Mouse (Mus musculus) forebrain, embryonic 16.5 days (tissue): ENCODE measurements around the gene Fhad1. TPM values are rescaled to one million over a fixed set of nuclear protein-coding genes. Genes with fewer than 3 reads are reported as not detected.

Experiments used
- ATAC-seq: fragments of 200-750 bp; cut with Nextera tagmentation; 2 replicates; pipeline ENCODE4 v1.8.0; 2017; ENCODE audit warnings: mild to moderate bottlenecking, moderate library complexity
- H3K27ac ChIP-seq: fragments of 300-500 bp; sonication (generic); 2 replicates; pipeline ENCODE4 v1.5.1; 2014; ENCODE audit warnings: low read length, control low read depth
- H3K27me3 ChIP-seq: fragments of 300-500 bp; sonication (generic); replicated peaks from 2 replicates; pipeline ENCODE4 v1.6.1; 2014; ENCODE audit warnings: low read length; ENCODE audit not compliant: control insufficient read depth, insufficient read depth
- H3K36me3 ChIP-seq: fragments of 300-500 bp; sonication (generic); 2 replicates; pipeline ENCODE4 v1.6.1; 2014; ENCODE audit not compliant: control insufficient read depth, insufficient read depth
- H3K4me1 ChIP-seq: fragments of 300-500 bp; sonication (generic); replicated peaks from 2 replicates; pipeline ENCODE4 v1.6.1; 2014; ENCODE audit warnings: low read length; ENCODE audit not compliant: control insufficient read depth, insufficient read depth
- H3K4me2 ChIP-seq: fragments of 300-500 bp; sonication (generic); 2 replicates; pipeline ENCODE4 v1.6.1; 2014; ENCODE audit warnings: mild to moderate bottlenecking, low read length, control low read depth
- H3K4me3 ChIP-seq: fragments of 300-500 bp; sonication (generic); replicated peaks from 2 replicates; pipeline ENCODE4 v1.5.1; 2014; ENCODE audit warnings: mild to moderate bottlenecking, low read length, control low read depth
- H3K9ac ChIP-seq: fragments of 300-500 bp; sonication (generic); replicated peaks from 2 replicates; pipeline ENCODE4 v1.6.1; 2014; ENCODE audit warnings: low read depth, low read length, control low read depth
- H3K9me3 ChIP-seq: fragments of 300-500 bp; sonication (generic); 2 replicates; pipeline ENCODE4 v1.6.1; 2016; ENCODE audit warnings: low read length; ENCODE audit not compliant: control insufficient read depth
- WGBS: fragments of 180-500 bp; shearing (Covaris S2); extraction: QIAGEN DNeasy Blood & Tissue Kit; methylation state at CpG from one replicate; pipeline ENCODE4 v1.1.7; 2014; 5-methylcytosine and 5-hydroxymethylcytosine counted together
- polyA plus RNA-seq: library from polyadenylated mRNA; unstranded; fragments of >200 nt; fragmentation: Nextera tagmentation; extraction: Ambion mirVana; gene quantifications from 2 replicates; pipeline ENCODE4 v1.2.1, GENCODE M21; 2015

The Fhad1 gene
- polyA plus RNA-seq, 1 experiment from 2014 or later: 1.8 TPM

DNA sequence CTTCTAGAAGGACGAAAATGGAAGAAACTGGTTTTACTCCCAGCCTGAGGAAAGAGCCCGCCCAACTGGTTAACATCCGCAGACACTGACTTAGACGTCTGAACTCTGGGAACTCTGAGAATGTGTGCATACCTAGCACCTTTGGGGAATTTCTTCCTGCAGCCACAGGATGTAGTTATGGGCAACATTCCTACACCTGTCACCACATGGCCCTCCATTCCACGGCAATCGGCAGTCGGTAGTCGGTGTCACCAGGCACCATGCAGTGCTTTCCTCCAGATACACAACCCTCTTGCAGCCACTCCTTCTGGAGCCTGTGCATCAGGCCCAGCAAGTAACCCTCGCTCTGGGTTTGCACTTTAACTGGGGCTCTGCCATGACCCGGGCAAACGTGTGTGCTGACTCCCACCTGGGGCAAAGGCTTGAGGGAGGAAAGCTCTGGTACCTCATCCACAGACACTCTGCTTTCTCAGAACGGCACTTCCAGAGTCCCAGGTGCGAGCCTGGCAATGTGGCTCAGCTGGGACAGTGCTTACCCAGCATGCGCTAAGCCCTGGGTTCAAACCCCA lies 30.8 kb upstream of the Fhad1 start:
- no peaks in the 10 kb centered on the region for H3K9me3 ChIP-seq
- 90% methylated on average over 14 of the region's 14 CpGs for WGBS

GRCm38 (mm10) chr4:142044452-142044851 lies 29.6 kb upstream of the Fhad1 start:
- no peak for ATAC-seq
- no peaks in the 10 kb centered on the region for H3K9me3 ChIP-seq
- 81% methylated on average over 12 of the region's 12 CpGs for whole genome bisulfite sequencing
- no peaks in the 10 kb centered on the region for H3K36me3 ChIP-seq
- no peak overlapping the region for H3K4me2 ChIP-seq
- H3K9ac ChIP-seq: no peak overlapping the region
- no peak overlapping the region for H3K27ac ChIP-seq
- no peaks in the 10 kb centered on the region for H3K27me3 ChIP-seq
- H3K4me3 ChIP-seq: no peak overlapping the region
- no peaks in the 10 kb centered on the region for H3K4me1 ChIP-seq

More for the DNA sequence above, 30.8 kb upstream of the Fhad1 start:
- Histone ChIP-seq H3K36me3 (no peaks in the 10 kb centered on the region), H3K4me3 (no peak overlapping the region), H3K4me2 (no peak overlapping the region), H3K27ac (no peak overlapping the region), H3K4me1 (no peaks in the 10 kb centered on the region), H3K9ac (no peak overlapping the region), H3K27me3 (no peaks in the 10 kb centered on the region)
- ATAC-seq: no peak

DNA sequence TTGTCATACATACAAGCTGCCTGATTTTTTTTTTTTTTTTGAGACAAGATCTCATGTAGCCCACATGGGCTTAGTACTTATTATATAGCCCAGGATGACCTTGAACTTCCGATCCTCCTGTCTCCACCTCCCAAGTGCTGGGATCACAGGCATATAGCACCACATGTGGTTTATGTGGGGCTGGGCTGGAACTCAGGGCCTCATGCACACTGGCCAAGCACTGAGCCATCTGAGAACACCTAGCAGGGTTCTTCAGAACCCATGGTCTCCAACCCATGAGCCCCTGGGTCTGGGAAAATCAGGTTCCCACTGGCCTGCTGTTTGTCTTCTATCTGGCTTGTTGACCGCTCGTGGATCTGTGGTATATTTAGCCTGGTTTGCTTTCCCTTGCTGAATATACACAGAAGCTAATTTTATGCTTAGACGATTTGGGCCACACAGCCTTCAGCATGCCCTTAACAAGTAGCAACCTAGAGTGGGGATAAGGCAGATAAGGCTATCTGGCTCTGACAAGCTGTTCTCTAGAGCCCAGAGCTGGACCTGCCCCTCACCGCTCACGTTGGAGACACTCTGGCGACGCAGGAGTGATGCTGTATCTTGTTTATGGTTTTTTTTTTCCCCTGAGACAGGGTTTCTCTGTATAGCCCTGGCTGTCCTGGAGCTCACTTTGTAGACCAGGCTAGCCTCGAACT lies 24.9 kb upstream of the Fhad1 start:
- Histone ChIP-seq H3K4me3 (no peak overlapping the region), H3K27me3 (no peaks in the 10 kb centered on the region), H3K36me3 (no peaks in the 10 kb centered on the region), H3K27ac (no peak overlapping the region), H3K4me2 (no peak overlapping the region), H3K9me3 (no peaks in the 10 kb centered on the region), H3K9ac (no peak overlapping the region), H3K4me1 (no peaks in the 10 kb centered on the region)
- no peak for ATAC-seq
- 92% methylated on average over 9 of the region's 9 CpGs for WGBS

DNA sequence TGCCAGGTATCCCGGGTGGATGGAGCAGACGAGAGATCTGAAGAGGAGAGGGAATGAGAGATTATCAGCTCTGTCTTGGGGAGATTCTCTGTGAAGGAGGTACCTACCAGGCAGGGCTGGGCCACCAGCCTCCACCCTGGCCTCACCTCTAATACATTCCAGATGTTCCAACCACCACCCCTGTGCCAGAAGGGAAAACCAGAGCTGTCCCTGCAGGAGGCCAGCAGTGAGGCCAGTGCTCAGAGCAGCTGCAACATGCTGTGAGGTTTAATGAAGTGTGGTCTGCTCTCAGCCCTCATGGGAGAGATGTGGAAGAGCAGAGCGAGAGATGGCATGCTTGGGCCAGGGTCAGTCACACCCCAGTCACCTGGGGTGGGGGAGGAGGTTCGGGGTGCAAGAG lies 23.0 kb upstream of the Fhad1 start:
- H3K4me2 ChIP-seq: no peak overlapping the region
- no peak overlapping the region for H3K9ac ChIP-seq
- no peak overlapping the region for H3K27ac ChIP-seq
- H3K27me3 ChIP-seq: no peaks in the 10 kb centered on the region
- ATAC-seq: no peak
- WGBS: 67% methylated on average over 4 of the region's 4 CpGs
- H3K4me3 ChIP-seq: no peak overlapping the region
- no peaks in the 10 kb centered on the region for H3K9me3 ChIP-seq
- H3K36me3 ChIP-seq: no peaks in the 10 kb centered on the region
- H3K4me1 ChIP-seq: no peaks in the 10 kb centered on the region

DNA sequence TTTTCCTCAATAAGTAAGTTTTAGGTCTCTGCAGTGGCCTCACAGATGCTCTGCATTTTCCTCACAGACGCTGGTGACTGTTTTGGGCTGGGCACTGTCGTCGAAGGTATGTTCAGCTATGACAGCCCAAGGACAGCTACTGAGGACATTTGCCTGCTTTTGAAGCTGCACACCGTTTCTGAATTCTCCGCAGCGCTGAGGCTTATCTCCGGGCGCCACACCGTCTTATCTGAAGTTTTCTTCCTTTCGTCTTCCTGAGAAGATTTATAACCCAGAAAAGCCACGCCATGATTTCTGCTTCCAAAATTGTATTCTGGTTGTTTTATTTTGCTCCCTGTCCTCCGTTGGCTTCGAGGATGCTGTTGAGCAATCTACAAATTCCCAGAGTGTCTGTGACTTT lies 13.7 kb upstream of the Fhad1 start:
- WGBS: 94% methylated on average over 13 of the region's 13 CpGs

DNA sequence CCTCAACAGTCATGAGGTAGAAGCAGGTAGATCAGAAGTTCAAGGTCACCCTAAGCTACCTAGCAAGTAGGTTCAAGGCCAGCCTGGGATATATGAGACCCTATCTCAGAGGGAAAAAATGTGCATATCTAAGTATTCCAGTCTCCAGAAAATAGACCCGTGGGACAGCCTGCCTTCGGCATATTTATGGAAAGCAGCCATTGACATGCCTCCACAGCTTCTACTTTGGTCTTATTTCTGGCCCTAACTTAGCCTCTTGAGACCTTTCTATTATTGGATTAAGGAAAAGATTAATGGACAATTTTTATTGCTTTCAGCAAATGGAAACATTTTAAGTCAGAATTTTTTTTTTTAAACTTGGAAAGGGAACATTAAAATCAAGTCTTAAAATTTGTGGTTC lies 12.1 kb upstream of the Fhad1 start:
- H3K9me3 ChIP-seq: no peaks in the 10 kb centered on the region
- H3K9ac ChIP-seq: no peak overlapping the region
- H3K4me1 ChIP-seq: no peaks in the 10 kb centered on the region
- H3K4me2 ChIP-seq: no peak overlapping the region
- ATAC-seq: no peak
- WGBS: 87% methylated on average over 2 of the region's 2 CpGs
- H3K4me3 ChIP-seq: no peak overlapping the region
- no peaks in the 10 kb centered on the region for H3K27me3 ChIP-seq
- H3K36me3 ChIP-seq: no peaks in the 10 kb centered on the region
- no peak overlapping the region for H3K27ac ChIP-seq

More for the DNA sequence above, 13.7 kb upstream of the Fhad1 start:
- Histone ChIP-seq H3K9ac (no peak overlapping the region), H3K4me3 (no peak overlapping the region), H3K27ac (no peak overlapping the region), H3K4me1 (no peaks in the 10 kb centered on the region), H3K27me3 (no peaks in the 10 kb centered on the region), H3K9me3 (no peaks in the 10 kb centered on the region), H3K36me3 (no peaks in the 10 kb centered on the region), H3K4me2 (no peak overlapping the region)
- no peak for ATAC-seq

- WGBS: 92% methylated on average over 2 of the region's 2 CpGs
- no peak overlapping the region for H3K4me2 ChIP-seq
- no peak for ATAC-seq
- no peak overlapping the region for H3K27ac ChIP-seq
- no peaks in the 10 kb centered on the region for H3K36me3 ChIP-seq
- no peaks in the 10 kb centered on the region for H3K27me3 ChIP-seq
- no peaks in the 10 kb centered on the region for H3K4me1 ChIP-seq
- no peaks in the 10 kb centered on the region for H3K9me3 ChIP-seq
- no peak overlapping the region for H3K4me3 ChIP-seq
- no peak overlapping the region for H3K9ac ChIP-seq
Observed at GRCm38 (mm10) chr4:142024536-142024935, 9.7 kb upstream of the Fhad1 start.

- no peaks in the 10 kb centered on the region for H3K27me3 ChIP-seq
- H3K4me3 ChIP-seq: no peak overlapping the region
- no peak for ATAC-seq
- no peak overlapping the region for H3K9ac ChIP-seq
- H3K4me2 ChIP-seq: no peak overlapping the region
- no peaks in the 10 kb centered on the region for H3K4me1 ChIP-seq
- 78% methylated on average over 4 of the region's 4 CpGs for WGBS
- no peak overlapping the region for H3K27ac ChIP-seq
- H3K36me3 ChIP-seq: no peaks in the 10 kb centered on the region
- no peaks in the 10 kb centered on the region for H3K9me3 ChIP-seq
Observed at GRCm38 (mm10) chr4:142023166-142023565, 8.3 kb upstream of the Fhad1 start.

DNA sequence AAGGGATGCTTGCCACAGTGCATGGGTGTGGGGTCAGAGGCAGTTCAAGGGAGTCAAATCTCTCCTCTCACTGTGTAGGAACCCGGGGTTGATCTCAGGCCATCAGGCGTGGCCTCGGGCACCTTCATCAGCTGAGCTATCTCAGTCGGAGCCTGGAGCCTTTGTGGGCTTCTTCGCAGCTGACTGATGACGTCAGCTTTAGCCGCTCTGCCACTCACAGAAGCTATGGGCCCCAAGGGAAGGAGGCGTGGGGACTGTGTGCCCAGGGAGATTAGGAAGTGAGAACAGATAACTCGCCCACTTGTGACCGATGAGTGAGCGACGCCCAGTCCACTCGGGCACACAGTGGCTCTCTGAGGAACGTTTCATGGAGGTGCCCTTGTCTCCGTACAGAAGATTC lies 2.8 kb upstream of the Fhad1 start:
- peaks cover 4% of the 10 kb centered on the region; the same call in 1 of the 2 replicates for H3K27me3 ChIP-seq
- WGBS: 60% methylated on average over 15 of the region's 15 CpGs
- peaks cover 13% of the 10 kb centered on the region for H3K4me1 ChIP-seq
- H3K9ac ChIP-seq: no peak overlapping the region
- H3K4me3 ChIP-seq: no peak overlapping the region
- ATAC-seq: no peak
- H3K9me3 ChIP-seq: no peaks in the 10 kb centered on the region
- H3K36me3 ChIP-seq: no peaks in the 10 kb centered on the region
- no peak overlapping the region for H3K4me2 ChIP-seq
- H3K27ac ChIP-seq: no peak overlapping the region
